ENCODE assay signal across 12 mouse cellular contexts in the genomic region with DNA sequence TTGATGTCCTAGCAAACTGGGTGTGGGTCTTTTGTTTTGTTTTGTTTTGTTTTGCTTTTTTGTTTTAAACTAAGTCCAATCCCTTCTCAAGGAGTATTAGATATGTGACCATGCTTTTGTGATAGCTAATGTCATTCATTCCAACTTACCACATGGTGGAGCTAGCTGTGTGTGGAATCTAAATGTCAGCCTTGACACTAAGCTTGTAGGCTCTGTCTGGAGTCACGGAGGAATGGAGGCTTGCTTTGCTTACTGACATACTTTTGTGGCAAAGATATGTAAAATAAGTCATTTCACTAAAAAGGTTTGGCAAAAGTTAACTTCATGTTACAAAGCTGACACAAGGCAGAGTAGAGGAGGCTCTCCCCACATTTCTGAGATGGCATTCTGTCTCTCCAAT. TPM values are rescaled to one million over a fixed set of nuclear protein-coding genes. Genes with fewer than 3 reads are reported as not detected.
A peak's percentile ranks its signal among the peaks of the same experiment; 100 is the strongest.
DNase-seq lines count a peak whose midpoint lies in the region; ATAC-seq and TF ChIP-seq lines count a peak whose summit lies in the region.
"Had no signal": no experiment of that assay in that cellular context is flagged by ENCODE, and none has a peak within 500 bp of the region (broad histone marks: within the 10 kb centered on the region; RNA-seq: fewer than 3 reads in every experiment).

No protein-coding gene starts in this region.

- no peak overlapping the region for H3K4me2 ChIP-seq in forebrain, embryonic 13.5 days
- no peak overlapping the region for H3K4me2 ChIP-seq in forebrain, embryonic 12.5 days
- H3K4me2 ChIP-seq: heart, embryonic 15.5 days; liver, embryonic 13.5 days had no signal

- in situ Hi-C loops in Patski (cut with MboI; ENCODE audit: low pct_unique_long_range_greater_than_20kb): loop anchor here (5.0 to 25.0 kb wide), 2 partner anchors 874 to 989 kb away; a partner anchor contains a TSS

- no peaks in the 10 kb centered on the region for H3K36me3 ChIP-seq in forebrain, embryonic 13.5 days (ENCODE audit: poor library complexity, severe bottlenecking)
- no peaks in the 10 kb centered on the region for H3K36me3 ChIP-seq in forebrain, embryonic 12.5 days (replicated peaks)
- H3K36me3 ChIP-seq: G1E; heart, embryonic 15.5 days; liver, embryonic 13.5 days had no signal

- WGBS in forebrain, embryonic 13.5 days: 11% methylated on average over 1 of the region's 1 CpGs
- WGBS in forebrain, embryonic 12.5 days: 6% methylated on average over 1 of the region's 1 CpGs

- CTCF ChIA-PET in Patski (lab: Charles Lee): interaction anchor here (1.0 to 1.7 kb wide), 5 partner anchors 482 to 873 kb away, joined by 3 to 12 read pairs (median 4); no protein-coding TSS in a partner anchor

- peak; percentile 70; the same call in 1 of the 2 replicates for ATAC-seq in forebrain, embryonic 13.5 days
- ATAC-seq in forebrain, embryonic 12.5 days (ENCODE audit: low FRiP score): no peak
- peak; percentile 54 for ATAC-seq in Patski

- H3K9me3 ChIP-seq in forebrain, embryonic 13.5 days (replicated peaks): no peaks in the 10 kb centered on the region
- H3K9me3 ChIP-seq in forebrain, embryonic 12.5 days: no peaks in the 10 kb centered on the region
- H3K9me3 ChIP-seq: G1E; heart, embryonic 15.5 days; liver, embryonic 13.5 days had no signal

- intact Hi-C loops in left cerebral cortex, postnatal 14 days (cut with DNase I): loop anchor here (10.0 kb wide), 1 partner anchor 691 kb away; a partner anchor contains a TSS

- TF ChIP-seq CTCF in Patski (IDR thresholded peaks at IDR 0.05): peak; percentile 66

- POLR2A ChIA-PET in Patski (lab: Charles Lee): no interaction called here

- no peak overlapping the region for H3K27ac ChIP-seq in forebrain, embryonic 13.5 days
- H3K27ac ChIP-seq in forebrain, embryonic 12.5 days: no peak overlapping the region
- H3K27ac ChIP-seq: heart, embryonic 15.5 days; liver, embryonic 13.5 days had no signal

- H3K4me1 ChIP-seq in forebrain, embryonic 13.5 days: peaks cover 5% of the 10 kb centered on the region
- H3K4me1 ChIP-seq in forebrain, embryonic 12.5 days: peaks cover 5% of the 10 kb centered on the region
- H3K4me1 ChIP-seq: liver, embryonic 13.5 days had no signal

- no peak overlapping the region for H3K9ac ChIP-seq in forebrain, embryonic 13.5 days
- no peak overlapping the region for H3K9ac ChIP-seq in forebrain, embryonic 12.5 days
- H3K9ac ChIP-seq: heart, embryonic 15.5 days; liver, embryonic 13.5 days had no signal

- no peak overlapping the region for H3K4me3 ChIP-seq in forebrain, embryonic 13.5 days
- H3K4me3 ChIP-seq in forebrain, embryonic 12.5 days (replicated peaks): no peak overlapping the region
- H3K4me3 ChIP-seq: heart, embryonic 15.5 days; liver, embryonic 13.5 days had no signal

- no peaks in the 10 kb centered on the region for H3K27me3 ChIP-seq in forebrain, embryonic 13.5 days
- H3K27me3 ChIP-seq in forebrain, embryonic 12.5 days: no peaks in the 10 kb centered on the region
- H3K27me3 ChIP-seq in Patski: no peaks in the 10 kb centered on the region
- H3K27me3 ChIP-seq: heart, embryonic 15.5 days; liver, embryonic 13.5 days had no signal

- DNase-seq in left cerebral cortex, postnatal 14 days (ENCODE audit: low spot score in 2 of 2): peak; percentile 36 to 44
- no peak for DNase-seq in left cerebral cortex, adult 11 months (ENCODE audit: low spot score)
- DNase-seq in Patski (ENCODE audit: low read depth, low spot score): no peak
- DNase-seq in mesoderm, embryonic 11.5 days (ENCODE audit: low read depth, low spot score): peak; percentile 44
- DNase-seq in urinary bladder, postnatal 4 days (ENCODE audit: low spot score in 2 of 2): no peak
- DNase-seq in ovary, postnatal 10 days (ENCODE audit: low spot score): no peak
- DNase-seq: cerebellum, postnatal 25 days; liver, embryonic 13.5 days had no signal

RNA-seq across cellular contexts. Expression of a gene that starts 16.8 kb away (rescaled TPM):
- polyA plus RNA-seq in forebrain, embryonic 13.5 days (2015; fragmentation: Nextera tagmentation; extraction: Ambion mirVana): 22.7 and 23.1 TPM in 2 replicates
- polyA plus RNA-seq in forebrain, embryonic 12.5 days (2016; fragmentation: Nextera tagmentation; extraction: Ambion mirVana): 25.9 and 28.1 TPM in 2 replicates
- 10 to 100 TPM; 19.1 to 21.4 TPM for total RNA-seq in left cerebral cortex, postnatal 14 days (2021)
- polyA plus RNA-seq in Patski (2021): 31.5 TPM

RNA-seq across cellular contexts. Expression of a gene that starts 17.6 kb away (rescaled TPM):
- polyA plus RNA-seq in forebrain, embryonic 13.5 days (2015; fragmentation: Nextera tagmentation; extraction: Ambion mirVana): 17.4 and 18.4 TPM in 2 replicates
- 16.9 and 17.1 TPM in 2 replicates for polyA plus RNA-seq in forebrain, embryonic 12.5 days (2016; fragmentation: Nextera tagmentation; extraction: Ambion mirVana)
- total RNA-seq in left cerebral cortex, postnatal 14 days (2021): 10 to 100 TPM; 10.2 to 10.4 TPM
- 12.3 TPM for polyA plus RNA-seq in Patski (2021)

RNA-seq across cellular contexts. Expression of a gene that starts 46.3 kb away (rescaled TPM):
- 21.0 and 22.3 TPM in 2 replicates for polyA plus RNA-seq in forebrain, embryonic 13.5 days (2015; fragmentation: Nextera tagmentation; extraction: Ambion mirVana)
- polyA plus RNA-seq in forebrain, embryonic 12.5 days (2016; fragmentation: Nextera tagmentation; extraction: Ambion mirVana): 16.3 and 16.6 TPM in 2 replicates
- total RNA-seq in left cerebral cortex, postnatal 14 days (2021): 10 to 100 TPM; 19.1 to 20.7 TPM
- polyA plus RNA-seq in Patski (2021): 11.6 TPM

Comparison
In these comparisons a context has a peak if more than half of its experiments do, and no peak if none do; other contexts are left out.
1. DNase-seq: peak in left cerebral cortex, postnatal 14 days (2 of 2) and mesoderm, embryonic 11.5 days (single experiment); none in left cerebral cortex, adult 11 months (single experiment), Patski (single experiment), urinary bladder, postnatal 4 days (0 of 2) and ovary, postnatal 10 days (single experiment).